Mouse (Mus musculus) lung, postnatal 10 days (tissue): ENCODE data around the gene Muc13.

ENCODE experiments used
- DNase-seq: peaks from one replicate; pipeline ENCODE4 v3.0.0; 2021

The Muc13 gene

DNA sequence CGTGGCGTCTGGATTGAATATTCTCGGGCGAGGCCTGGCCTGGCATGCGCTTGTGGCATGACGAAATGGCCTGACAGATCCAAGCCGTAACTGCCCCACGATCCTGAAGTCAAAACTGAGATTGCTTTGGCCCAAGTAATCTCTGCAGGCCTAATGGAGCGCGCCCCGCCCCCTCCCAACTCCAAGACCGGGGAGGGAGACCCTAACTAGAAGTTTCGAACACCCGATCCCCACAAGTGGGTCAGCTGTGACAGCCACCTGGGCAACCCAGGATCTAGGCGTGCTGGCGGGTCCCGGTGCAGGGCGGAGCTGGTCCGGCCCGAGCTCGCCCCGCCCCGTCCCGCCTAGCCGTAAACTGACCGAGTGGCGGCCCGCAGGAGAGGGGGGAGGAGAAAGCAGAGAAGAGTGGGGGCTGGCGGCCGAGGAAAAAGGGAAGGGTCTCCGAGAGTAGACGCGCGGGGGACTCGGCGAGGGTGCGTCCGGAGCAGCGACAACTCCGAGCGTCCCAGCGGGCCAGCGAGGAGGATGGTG, 35.5 kb downstream of the Muc13 start, which contains the start of gene Itgb5:
Gene Itgb5, plus strand, starts transcription at position 365 of the 531 bp plus-strand sequence.
- DNase-seq, result peak; percentile 81

DNA sequence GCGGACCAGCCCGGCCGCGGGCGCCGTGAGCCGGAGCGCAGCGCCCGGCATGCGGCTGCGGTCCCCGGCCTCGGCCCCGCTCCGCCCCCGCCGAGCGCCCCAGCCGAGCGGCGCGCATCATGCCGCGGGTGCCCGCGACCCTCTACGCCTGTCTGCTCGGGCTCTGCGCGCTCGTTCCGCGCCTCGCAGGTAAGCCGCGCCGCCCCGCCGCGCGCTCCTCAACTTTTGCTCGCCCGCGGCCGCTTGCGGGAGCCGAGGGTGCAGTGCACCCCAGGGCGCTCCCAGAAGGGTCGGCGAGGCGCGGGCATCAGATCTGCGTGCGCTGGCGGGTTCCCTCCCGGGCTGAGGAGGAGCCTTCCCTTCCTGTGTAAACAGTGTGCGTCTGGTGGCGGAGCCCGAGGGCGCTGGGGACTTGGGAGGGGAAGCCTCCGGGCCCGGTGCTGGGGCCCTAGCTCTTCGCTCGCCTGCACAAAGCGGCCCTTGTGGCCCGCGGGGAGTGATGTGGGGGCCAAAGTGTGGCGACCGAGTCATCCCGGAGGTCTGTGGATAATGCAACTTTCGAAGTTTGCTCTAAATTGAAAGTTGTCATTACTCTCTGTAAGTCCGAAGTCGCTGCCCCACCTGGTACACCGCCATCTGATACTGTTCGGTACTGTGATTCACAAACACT, 36.1 kb downstream of the Muc13 start:
- peak; percentile 69 for DNase-seq

DNA sequence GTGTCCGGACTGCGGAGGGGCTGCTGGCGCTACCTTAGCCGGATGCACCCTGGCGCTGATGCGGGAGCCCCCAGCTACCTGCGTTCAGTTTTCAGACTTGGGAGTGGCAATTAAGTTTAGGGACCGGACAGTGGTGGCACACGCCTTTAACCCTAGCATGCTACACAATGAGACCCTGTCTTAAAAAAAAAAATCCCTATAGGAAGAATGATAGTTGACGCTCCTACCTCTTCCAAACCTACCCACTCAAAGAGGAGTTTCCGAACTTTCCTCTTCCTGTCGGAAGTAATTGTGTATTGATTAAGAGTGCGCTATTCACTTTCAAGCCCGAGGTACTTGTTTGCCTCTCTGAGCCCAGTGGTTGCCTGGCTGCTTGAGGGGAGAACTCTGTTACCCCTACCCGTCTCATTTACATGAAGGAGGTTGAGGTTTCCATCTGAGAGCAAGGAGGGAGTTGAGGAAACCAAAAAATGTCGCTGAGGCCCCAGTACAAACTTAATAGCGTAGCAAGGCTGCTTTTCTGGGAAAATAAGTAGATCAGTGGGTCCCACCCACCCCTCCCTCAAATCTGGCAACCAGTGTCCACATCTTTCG, 36.8 kb downstream of the Muc13 start:
- DNase-seq, result no peak

DNA sequence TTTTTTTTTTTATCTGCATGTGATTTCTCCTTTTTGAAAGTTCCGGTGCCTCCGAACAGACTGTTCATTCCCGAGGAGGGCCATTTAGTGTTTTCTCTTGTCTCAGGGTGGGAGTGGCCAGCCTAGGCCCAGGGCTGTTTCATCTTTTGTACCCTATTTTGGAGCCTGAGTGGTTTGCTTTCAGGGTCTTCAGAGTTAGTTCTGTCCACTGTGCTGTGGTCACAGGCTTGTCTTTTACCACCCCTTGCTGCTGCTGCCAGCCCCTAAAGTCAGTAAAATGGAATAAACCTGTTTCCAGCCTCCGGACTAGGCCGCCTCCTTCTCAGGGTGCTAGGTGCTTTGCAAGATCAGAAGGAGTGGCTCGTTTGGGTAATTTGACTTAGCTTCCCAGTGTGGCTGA, 38.2 kb downstream of the Muc13 start:
- DNase-seq, result no peak

DNA sequence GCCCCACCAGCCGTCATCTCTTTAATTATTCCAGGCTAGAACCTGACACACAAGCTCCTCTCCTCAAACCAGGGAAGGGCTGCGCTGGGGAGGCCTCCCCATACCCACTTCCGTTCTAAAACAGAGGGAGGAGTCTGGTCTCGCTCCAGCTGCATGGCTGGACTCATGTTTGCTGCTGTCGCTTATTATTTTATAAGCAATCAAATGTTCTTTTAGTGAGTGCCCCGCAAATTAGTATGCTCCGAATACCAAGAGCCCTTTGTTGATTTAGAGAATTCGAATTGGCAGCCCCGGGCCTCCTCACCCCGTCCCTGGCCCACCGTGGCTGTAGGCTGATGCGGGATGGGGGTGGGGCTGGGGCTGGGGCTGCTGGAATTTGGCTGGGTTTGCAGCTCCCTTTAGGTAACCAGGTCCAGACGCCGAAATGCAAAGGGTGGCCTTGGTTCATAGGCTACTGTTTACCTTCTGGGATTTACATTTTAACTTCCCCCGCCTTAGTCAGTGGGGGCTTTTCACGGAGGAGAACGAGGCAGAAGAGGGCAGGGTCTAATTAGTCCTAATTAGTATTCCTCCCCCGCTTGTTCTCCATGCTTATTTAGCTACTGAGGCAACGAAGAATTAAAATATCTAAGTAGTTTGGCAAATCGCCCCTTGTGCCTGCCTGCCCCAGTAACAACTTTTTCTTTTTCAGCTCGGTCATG, 39.0 kb downstream of the Muc13 start:
- DNase-seq, result peak; percentile 43

DNA sequence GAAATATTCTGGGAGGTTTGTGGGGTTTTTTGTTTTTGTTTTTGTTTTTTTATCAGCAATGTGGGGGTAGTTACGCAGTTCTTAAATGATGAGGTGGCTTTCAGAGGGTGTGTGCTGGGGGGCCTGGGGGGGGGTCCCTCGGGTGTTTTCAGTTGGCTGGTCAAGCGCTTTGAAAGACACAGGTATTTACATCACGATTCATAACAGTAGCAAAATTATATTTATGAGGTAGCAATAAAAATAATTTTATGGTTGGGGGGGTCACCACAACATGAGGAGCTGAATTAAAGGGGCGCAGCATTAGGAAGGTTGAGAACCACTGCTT, 39.6 kb downstream of the Muc13 start:
- no peak for DNase-seq

DNA sequence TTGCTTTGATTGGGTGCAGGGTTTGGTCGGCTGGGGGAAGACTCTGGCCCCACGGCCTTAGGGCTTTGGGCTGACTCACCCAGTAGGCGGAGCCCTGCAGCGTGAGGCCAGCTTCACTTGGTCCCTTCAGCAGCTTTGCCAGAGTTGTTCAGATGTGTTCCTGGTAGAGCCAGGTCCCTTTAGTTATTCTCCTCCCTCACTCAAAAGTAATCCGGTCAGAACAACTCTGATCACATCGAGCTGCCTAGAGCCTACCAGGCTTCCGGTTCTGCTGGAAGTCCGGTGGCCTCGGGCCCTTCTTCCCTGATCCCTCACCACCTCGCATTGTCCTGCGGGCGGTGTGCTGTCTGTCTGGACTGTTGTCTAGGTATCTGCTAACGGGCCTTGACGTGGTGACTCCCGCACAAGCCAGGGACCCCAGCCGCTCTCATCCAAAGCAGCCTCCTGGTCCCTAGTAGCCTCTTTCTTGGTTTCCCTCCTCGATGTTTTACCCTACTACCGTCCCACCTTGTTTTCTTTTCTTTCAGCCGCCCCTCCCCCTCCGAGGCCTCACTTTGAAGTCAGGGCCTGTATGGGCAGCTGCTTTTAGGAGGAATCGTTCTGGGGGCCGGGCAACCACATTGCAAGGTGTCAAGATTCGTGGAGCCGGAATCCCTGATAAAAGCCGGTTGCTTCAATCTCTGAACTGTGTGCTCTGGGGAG, 40.1 kb downstream of the Muc13 start:
- peak; percentile 50 for DNase-seq

DNA sequence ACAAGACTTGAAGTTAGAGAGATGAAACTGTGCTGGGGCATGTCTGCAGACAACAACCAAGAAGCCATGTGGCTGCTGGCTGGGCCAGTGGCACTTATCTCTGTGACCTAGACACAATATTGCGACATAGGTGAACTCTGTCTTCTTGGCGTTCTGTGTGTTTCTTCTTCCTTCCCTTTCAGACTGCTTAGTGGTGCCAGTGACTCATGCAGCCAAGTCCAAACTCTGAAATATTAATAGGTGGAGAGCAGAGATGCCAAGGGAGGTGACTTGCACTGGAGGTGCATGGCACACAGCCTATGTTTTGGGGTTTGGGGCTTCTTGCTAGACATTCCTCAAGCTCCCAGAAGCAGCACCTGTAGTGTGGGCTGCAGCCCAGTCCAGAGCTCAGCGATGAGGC, 42.8 kb downstream of the Muc13 start:
- no peak for DNase-seq

DNA sequence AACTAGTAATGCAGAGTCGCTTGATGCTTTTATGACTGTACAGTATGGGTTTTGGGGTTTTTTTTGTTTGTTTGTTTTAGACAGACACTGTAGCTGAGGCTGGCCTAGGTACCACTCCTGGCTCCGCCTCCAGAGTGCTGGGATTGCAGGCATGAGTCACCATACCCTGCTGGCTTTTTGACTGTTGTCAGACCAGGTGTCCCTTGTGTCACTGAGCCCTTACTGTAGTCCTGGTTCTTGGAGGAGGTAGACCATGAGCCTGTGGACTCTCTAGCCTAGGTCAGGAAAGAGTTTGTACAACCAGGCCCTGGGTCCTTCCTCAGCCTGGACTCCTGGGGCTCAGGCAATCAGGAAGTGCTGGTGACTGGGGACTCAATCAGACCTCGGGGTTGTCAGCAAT, 43.4 kb downstream of the Muc13 start:
- DNase-seq, result no peak

DNA sequence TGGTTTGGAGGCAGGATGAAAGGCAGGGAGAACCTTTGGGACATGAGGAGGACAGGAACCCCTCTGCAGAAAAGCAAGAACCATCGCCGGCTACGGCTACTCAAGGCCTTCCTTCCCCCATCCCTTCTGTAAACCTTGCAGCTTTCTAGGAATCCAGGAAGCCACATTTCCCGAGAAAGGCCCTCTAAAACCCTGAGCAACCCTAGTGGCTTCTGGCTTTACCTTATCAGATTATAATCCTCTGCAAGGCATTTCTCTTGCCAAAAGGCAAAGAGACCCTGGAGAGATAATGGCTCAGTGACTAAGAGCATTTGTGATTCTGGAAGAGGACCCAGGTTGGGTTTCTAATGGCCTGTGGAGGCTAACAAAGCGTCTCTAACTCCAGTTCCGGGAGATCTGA, 46.8 kb downstream of the Muc13 start:
- no peak for DNase-seq

DNA sequence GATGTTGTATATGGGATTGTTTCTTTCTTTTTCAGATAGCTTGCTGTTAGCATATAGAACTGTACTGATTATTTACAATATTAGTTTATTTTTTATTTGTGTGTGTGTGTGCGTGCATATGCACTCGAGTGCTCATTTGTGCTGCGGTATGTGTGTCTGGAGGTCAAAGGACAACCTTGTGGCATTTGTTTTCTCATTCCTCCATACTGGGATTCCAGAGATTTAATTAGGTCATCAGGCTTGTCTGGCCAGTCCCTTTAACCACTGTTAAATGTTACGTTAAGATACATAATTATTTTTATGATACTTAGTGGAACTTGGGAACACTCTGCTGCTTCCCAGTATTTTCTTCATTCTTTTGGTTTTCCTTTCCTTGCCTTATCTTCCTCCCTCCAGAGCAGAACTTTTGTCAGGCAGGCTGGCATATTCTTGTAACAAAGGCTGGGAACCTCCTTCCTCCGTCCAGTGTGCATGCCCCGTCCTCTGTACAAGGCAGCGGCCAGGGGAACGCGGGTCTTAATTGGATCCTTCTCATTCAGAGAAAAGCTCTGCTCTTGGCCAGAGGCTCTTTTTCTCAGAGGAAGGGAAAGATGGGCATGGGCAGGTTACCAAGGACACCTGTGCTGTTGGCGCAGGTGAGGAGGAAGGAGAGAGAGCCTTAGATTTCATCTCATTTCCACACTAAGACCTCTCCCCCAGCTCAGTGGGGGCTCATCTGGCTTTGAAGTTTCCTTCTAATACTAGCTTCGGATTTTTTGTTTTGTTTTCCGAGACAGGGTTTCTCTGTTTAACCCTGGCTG, 48.4 kb downstream of the Muc13 start:
- DNase-seq, result no peak

DNA sequence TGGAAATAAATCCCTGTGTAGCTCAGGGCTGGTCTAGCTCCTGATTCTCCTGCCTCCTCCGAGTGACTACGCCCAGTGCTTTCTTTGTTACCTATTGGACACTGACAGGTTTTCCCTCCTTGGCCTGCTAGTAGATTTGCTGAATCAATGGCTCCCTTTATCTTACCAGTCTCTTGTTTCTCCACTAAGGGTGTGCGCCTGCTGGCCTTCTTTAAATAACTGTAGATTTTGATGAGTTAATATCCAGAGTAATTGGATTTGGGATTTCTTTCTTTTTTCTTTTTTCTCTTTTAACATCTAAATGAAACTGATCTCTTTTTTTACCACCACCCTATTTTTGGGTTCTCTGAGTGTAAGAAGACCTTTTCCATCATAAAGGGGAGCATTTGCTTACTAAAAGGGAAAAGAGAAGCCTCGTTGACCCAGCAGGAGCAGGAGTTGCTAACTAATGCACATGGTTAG, 50.3 kb downstream of the Muc13 start:
- no peak for DNase-seq

DNA sequence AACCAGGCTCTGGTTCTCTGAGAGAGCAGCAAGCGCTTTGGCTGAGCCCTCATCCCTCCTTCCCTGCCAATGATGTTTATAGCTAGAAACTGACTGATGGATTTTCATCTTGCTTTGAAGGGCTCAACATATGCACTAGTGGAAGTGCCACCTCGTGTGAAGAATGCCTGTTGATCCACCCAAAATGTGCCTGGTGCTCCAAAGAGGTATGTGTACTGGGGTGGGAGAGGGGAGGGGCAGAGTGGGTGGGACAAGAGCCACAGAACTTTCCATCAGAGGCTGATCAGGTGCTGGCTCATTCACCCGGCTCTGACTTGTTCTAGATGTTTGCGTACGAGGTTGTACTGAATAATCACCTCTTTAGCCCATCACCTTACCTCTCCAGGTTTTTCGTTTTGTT, 51.0 kb downstream of the Muc13 start:
- no peak for DNase-seq

DNA sequence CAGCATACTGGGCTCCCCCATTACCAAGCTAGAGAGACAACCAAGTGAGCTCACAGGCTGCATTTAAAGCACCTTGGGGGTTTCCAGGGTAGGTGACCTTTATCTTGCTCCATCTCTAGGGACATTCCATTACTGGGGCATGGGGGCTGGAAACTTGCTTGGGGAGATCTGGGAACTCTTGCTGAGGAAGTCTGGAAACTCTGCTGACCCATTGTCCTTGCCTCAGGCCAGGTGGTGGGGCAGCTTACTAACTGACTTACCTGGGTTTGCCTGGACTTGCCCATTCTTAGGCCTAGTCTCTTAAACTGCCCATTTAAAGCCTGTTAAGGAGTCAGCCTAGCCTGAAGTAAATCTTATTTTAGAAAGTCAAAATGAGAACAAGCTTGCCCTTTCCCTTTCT, 59.4 kb downstream of the Muc13 start:
- DNase-seq, result no peak

DNA sequence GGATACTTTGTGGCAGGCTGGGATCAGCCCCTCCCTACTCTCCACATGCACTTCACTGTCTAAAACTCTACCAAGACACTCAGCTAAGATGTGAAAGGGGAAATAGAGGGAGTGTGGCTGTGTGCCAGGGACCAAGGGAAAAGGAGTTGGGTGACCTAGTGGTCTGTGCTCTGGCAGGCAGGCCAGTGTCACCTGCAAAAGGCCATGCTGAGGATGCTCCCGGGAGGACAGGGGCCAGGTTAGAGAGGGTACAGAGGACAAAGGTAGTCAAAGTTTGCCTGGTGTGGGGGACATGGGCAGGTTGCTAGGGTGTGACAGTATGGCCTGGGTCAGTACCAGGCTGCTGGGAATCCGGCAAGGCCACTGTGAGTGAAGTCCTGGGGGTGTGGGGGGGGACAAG, 64.9 kb downstream of the Muc13 start:
- DNase-seq, result no peak

DNA sequence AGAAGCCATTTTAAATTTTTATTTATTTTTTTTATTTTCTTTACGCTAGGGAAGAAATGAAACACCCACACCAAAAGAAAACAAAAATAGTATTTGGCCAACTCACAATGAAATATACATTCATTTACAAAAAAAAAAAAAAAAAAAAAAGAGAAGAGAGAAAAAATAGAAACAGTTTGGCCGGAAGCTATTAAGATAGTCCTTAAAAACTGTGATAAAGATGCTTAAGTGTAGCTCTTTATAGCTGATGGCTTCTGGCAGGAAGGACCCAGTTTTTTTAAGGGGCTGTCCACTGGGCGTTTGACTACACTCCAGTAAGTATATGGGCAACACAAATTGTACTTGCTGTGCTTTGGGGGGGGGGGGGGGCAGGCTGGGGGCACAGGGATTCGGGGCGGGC, 65.5 kb downstream of the Muc13 start:
- DNase-seq, result no peak

DNA sequence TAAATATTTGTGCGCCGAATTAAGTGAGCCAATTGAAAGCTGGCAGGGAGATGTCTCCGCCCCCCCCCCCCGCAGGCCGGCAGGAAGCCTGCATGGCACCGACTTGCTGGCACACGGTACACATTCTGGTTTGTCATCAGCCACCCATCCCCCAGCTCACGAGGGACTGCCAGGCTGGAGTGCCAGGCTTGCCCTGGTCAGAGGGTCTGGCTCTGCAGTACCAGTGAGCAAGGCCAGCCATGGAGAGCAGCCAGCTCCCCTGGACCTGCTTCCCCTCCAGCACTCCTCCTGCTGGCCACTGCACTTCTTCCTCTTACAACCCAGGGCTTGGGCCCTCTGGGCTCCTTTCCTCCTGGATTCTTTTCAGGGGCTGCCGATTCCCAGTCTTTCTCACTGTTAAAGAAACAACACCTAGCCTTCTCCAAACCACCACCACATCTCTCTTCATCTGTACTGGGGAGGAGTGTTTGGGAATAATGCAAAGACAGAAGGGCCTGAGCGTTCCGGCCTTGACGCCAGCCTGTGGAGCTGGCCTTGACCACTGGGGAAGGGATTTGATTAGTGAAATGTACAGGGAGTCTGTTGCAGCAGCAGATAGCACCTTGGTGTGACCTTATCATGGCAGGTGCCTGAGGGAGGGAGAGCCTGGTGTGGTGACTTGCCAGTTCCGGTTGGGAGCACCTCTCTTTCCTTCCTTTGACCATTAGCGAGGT, 66.3 kb downstream of the Muc13 start:
- DNase-seq, result peak; percentile 65

DNA sequence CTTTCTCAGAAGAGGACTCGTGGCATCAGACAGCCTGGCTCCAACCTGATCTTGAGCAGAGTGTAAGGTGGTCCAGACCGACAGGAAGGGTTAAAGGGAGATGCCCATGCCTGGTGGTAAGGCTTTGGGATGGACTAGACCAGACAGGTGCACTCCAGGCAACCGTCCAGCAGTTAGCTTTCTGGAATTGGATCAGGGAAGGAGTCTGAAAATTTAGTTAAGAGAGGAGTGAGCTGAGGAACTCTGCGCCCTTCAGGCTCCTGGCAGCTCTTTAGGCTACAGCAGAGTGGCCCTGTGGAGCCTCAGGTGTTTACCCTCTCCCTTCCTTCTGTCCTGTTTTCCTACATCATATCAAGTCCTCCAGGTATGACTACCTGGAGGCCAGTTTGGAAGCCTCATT, 68.6 kb downstream of the Muc13 start:
- DNase-seq, result no peak

DNA sequence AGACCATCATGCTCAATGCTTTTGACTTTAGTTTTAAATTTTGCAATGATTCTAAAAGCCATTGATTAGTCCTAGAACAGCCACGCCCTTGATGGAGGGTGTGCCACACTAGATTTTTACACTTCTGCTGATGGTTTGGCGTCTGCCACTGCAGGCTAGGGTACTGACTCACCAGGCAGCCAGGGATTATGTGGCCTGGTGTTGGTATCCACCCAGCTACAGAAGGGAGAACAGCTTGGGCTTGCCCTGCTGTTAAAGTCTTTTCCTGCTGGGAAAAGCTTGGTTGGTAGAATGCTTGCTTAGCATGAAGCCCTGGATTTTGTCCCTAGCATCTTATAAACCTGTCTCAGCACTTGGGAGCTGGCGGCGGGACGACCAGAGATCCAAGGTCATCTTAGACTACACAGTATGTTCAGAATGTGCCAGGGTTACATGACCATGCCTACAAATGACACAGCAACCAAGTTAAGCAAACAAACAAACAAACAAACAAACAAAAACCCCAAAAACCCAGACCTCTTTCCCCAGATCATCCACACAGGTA, 69.4 kb downstream of the Muc13 start:
- no peak for DNase-seq
